Mouse (Mus musculus) liver, embryonic 14.5 days (tissue): ENCODE data around the gene Pacrg.

Experiments
- CTCF ChIP-seq: IDR thresholded peaks from 2 replicates; pipeline ENCODE4 v1.5.1; 2016; ENCODE audit warnings: antibody characterized with exemption, low read depth, control low read depth
- EP300 ChIP-seq: IDR thresholded peaks from 2 replicates; pipeline ENCODE4 v1.6.1; 2016; ENCODE audit warnings: antibody characterized with exemption, low read depth

- TF ChIP-seq CTCF, result no peak
- no peak for TF ChIP-seq EP300
These were observed 107.6 kb downstream of the Pacrg start for GRCm38 (mm10) chr17:10732303-10733048.
